12 mouse cellular contexts compared by ENCODE assay signal in the genomic region with DNA sequence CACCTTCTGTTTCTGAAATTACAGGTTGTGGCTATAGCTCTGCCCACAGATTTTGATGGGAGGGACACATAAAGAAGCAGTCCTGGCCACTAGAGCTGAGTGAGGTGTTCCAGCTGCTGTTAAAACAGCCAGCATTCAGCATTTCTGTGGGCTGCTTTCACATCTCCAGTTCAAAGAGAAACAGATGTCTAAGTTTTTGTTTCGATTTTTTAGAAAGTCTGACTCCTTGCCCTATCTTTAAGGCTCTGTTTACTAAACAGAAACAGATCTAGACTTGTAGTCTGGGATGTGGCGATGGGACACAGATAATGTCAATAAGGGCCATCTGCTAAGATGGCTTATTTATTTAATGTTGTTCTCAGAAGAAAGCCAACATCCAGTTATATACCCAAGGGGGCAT. TPM values are rescaled to one million over a fixed set of nuclear protein-coding genes. Genes with fewer than 3 reads are reported as not detected.
DNase-seq lines count a peak whose midpoint lies in the region; ATAC-seq and TF ChIP-seq lines count a peak whose summit lies in the region.
"Had no signal": no experiment of that assay in that cellular context is flagged by ENCODE, and none has a peak within 500 bp of the region (broad histone marks: within the 10 kb centered on the region; RNA-seq: fewer than 3 reads in every experiment).

No protein-coding gene starts in this region.

- TF ChIP-seq CTCF in lung, postnatal 0 days (IDR thresholded peaks at IDR 0.05) = no peak

- WGBS in heart, embryonic 13.5 days = 45% methylated on average over 2 of the region's 2 CpGs
- 52% methylated on average over 2 of the region's 2 CpGs for WGBS in heart, embryonic 10.5 days
- WGBS in lung, postnatal 0 days = 44% methylated on average over 2 of the region's 2 CpGs
- WGBS in heart, embryonic 15.5 days = 44% methylated on average over 2 of the region's 2 CpGs

- no peak overlapping the region for H3K4me3 ChIP-seq in heart, embryonic 13.5 days
- no peak overlapping the region for H3K4me3 ChIP-seq in heart, embryonic 10.5 days
- H3K4me3 ChIP-seq in lung, postnatal 0 days (ENCODE audit: low read depth, low read length) = no peak overlapping the region
- no peak overlapping the region for H3K4me3 ChIP-seq in heart, embryonic 15.5 days
- H3K4me3 ChIP-seq: forebrain, embryonic 12.5 days; hindbrain, embryonic 12.5 days had no signal

- H3K4me1 ChIP-seq in heart, embryonic 13.5 days = no peaks in the 10 kb centered on the region; the same call in 1 of the 2 replicates
- H3K4me1 ChIP-seq in heart, embryonic 10.5 days = no peaks in the 10 kb centered on the region
- no peaks in the 10 kb centered on the region for H3K4me1 ChIP-seq in lung, postnatal 0 days (ENCODE audit: insufficient read depth, low read depth, low read length)
- H3K4me1 ChIP-seq in heart, embryonic 15.5 days (replicated peaks) = no peaks in the 10 kb centered on the region
- H3K4me1 ChIP-seq: forebrain, embryonic 12.5 days; hindbrain, embryonic 12.5 days had no signal

- no peaks in the 10 kb centered on the region for H3K27me3 ChIP-seq in heart, embryonic 13.5 days (replicated peaks)
- H3K27me3 ChIP-seq in heart, embryonic 10.5 days (ENCODE audit: insufficient read depth, poor library complexity, severe bottlenecking) = no peaks in the 10 kb centered on the region
- no peaks in the 10 kb centered on the region for H3K27me3 ChIP-seq in lung, postnatal 0 days (replicated peaks; ENCODE audit: insufficient read depth, low read length)
- H3K27me3 ChIP-seq in heart, embryonic 15.5 days = no peaks in the 10 kb centered on the region
- H3K27me3 ChIP-seq: forebrain, embryonic 12.5 days; hindbrain, embryonic 12.5 days had no signal

- H3K27ac ChIP-seq in heart, embryonic 13.5 days (replicated peaks) = peak overlapping the region; percentile 40; the same call in 1 of the 2 replicates
- no peak overlapping the region for H3K27ac ChIP-seq in heart, embryonic 10.5 days
- no peak overlapping the region for H3K27ac ChIP-seq in lung, postnatal 0 days (ENCODE audit: low read length)
- peak overlapping the region; percentile 7; the same call in 1 of the 2 replicates for H3K27ac ChIP-seq in heart, embryonic 15.5 days
- H3K27ac ChIP-seq: forebrain, embryonic 12.5 days; hindbrain, embryonic 12.5 days; macrophage had no signal

- H3K36me3 ChIP-seq in heart, embryonic 13.5 days = peaks cover 71% of the 10 kb centered on the region
- H3K36me3 ChIP-seq in heart, embryonic 10.5 days = peaks cover 26% of the 10 kb centered on the region; the same call in 1 of the 2 replicates
- peaks cover 11% of the 10 kb centered on the region; the same call in 1 of the 2 replicates for H3K36me3 ChIP-seq in lung, postnatal 0 days (ENCODE audit: insufficient read depth, low read length)
- peaks cover 12% of the 10 kb centered on the region for H3K36me3 ChIP-seq in heart, embryonic 15.5 days
- H3K36me3 ChIP-seq: forebrain, embryonic 12.5 days; hindbrain, embryonic 12.5 days had no signal

- H3K9ac ChIP-seq in heart, embryonic 13.5 days = no peak overlapping the region
- no peak overlapping the region for H3K9ac ChIP-seq in lung, postnatal 0 days (replicated peaks; ENCODE audit: low read depth)
- no peak overlapping the region for H3K9ac ChIP-seq in heart, embryonic 15.5 days
- H3K9ac ChIP-seq: forebrain, embryonic 12.5 days; hindbrain, embryonic 12.5 days had no signal

- DNase-seq in heart, embryonic 10.5 days (ENCODE audit: low spot score) = no peak
- DNase-seq in lung, postnatal 0 days (ENCODE audit: low spot score) = peak; percentile 57
- no peak for DNase-seq in lung, postnatal 4 days
- DNase-seq in urinary bladder, postnatal 36 days (ENCODE audit: low spot score in 2 of 2) = no peak
- no peak for DNase-seq in left cerebral cortex, postnatal 4 days
- DNase-seq: cerebellum, adult 18-20 months; thymus, postnatal 25 days had no signal

- intact Hi-C loops in left cerebral cortex, postnatal 4 days (cut with DNase I) = no loop called here

- no peak for TF ChIP-seq EP300 in lung, postnatal 0 days (IDR thresholded peaks at IDR 0.05)

- no peaks in the 10 kb centered on the region for H3K9me3 ChIP-seq in heart, embryonic 13.5 days
- no peaks in the 10 kb centered on the region for H3K9me3 ChIP-seq in heart, embryonic 10.5 days
- H3K9me3 ChIP-seq in lung, postnatal 0 days (ENCODE audit: low read length) = no peaks in the 10 kb centered on the region
- H3K9me3 ChIP-seq in heart, embryonic 15.5 days (replicated peaks) = no peaks in the 10 kb centered on the region
- H3K9me3 ChIP-seq: forebrain, embryonic 12.5 days; hindbrain, embryonic 12.5 days had no signal

- no peak overlapping the region for H3K4me2 ChIP-seq in heart, embryonic 13.5 days
- H3K4me2 ChIP-seq in lung, postnatal 0 days (replicated peaks; ENCODE audit: low read depth, low read length) = no peak overlapping the region
- no peak overlapping the region for H3K4me2 ChIP-seq in heart, embryonic 15.5 days
- H3K4me2 ChIP-seq: forebrain, embryonic 12.5 days; hindbrain, embryonic 12.5 days had no signal

- no peak for ATAC-seq in heart, embryonic 13.5 days (ENCODE audit: extremely low read depth, insufficient number of reproducible peaks, low FRiP score, low TSS enrichment)
- peak; percentile 62 for ATAC-seq in lung, postnatal 0 days
- ATAC-seq in heart, embryonic 15.5 days (replicated peaks; ENCODE audit: insufficient number of reproducible peaks, insufficient read depth, low FRiP score, low read depth) = no peak

RNA-seq across cellular contexts. Expression of a gene that starts 54.8 kb away (rescaled TPM):
- polyA plus RNA-seq in heart, embryonic 13.5 days (2015; fragmentation: Nextera tagmentation; extraction: Ambion mirVana) = 61.3 and 70.8 TPM in 2 replicates
- polyA plus RNA-seq in heart, embryonic 10.5 days (2016; fragmentation: Nextera tagmentation; extraction: Ambion mirVana) = 64.5 and 77.2 TPM in 2 replicates
- 87.5 and 92.1 TPM in 2 replicates for polyA plus RNA-seq in lung, postnatal 0 days (2015; fragmentation: Nextera tagmentation; extraction: Ambion mirVana)
- polyA plus RNA-seq in heart, embryonic 15.5 days (2015; fragmentation: Nextera tagmentation; extraction: Ambion mirVana) = 75.8 and 111 TPM in 2 replicates
- total RNA-seq in left cerebral cortex, postnatal 4 days (2021) = 10 to 100 TPM; 32.5 to 32.7 TPM

Comparison
In these comparisons a context has a peak if more than half of its experiments do, and no peak if none do; other contexts are left out.
1. H3K27ac ChIP-seq: peak in heart, embryonic 13.5 days (single experiment) and heart, embryonic 15.5 days (single experiment); none in heart, embryonic 10.5 days (single experiment) and lung, postnatal 0 days (single experiment).